Mouse (Mus musculus) limb, embryonic 11.5 days (tissue): ENCODE measurements around the gene Arhgef18. TPM values are rescaled to one million over a fixed set of nuclear protein-coding genes. Genes with fewer than 3 reads are reported as not detected.

Experiments
- ATAC-seq: fragments of 200-750 bp; cut with Nextera tagmentation; 2 replicates; pipeline ENCODE4 v1.8.0; 2017; ENCODE audit warnings: low read depth; ENCODE audit not compliant: insufficient number of reproducible peaks, low FRiP score, low TSS enrichment
- DNase-seq: peaks from one replicate; pipeline ENCODE4 v3.0.0-alpha.2; 2015; ENCODE audit warnings: low spot score
- H3K27ac ChIP-seq: fragments of 300-500 bp; sonication (generic); replicated peaks from 2 replicates; pipeline ENCODE4 v1.5.1; 2014; ENCODE audit warnings: low read depth, mild to moderate bottlenecking, low read length
- H3K27me3 ChIP-seq: fragments of 300-500 bp; sonication (generic); 2 replicates; pipeline ENCODE4 v1.6.1; 2014; ENCODE audit warnings: mild to moderate bottlenecking, low read length, mixed read lengths; ENCODE audit not compliant: control insufficient read depth, insufficient read depth
- H3K36me3 ChIP-seq: fragments of 300-500 bp; sonication (generic); 2 replicates; pipeline ENCODE4 v1.6.1; 2014; ENCODE audit warnings: mild to moderate bottlenecking, low read length, moderate library complexity, mixed read lengths; ENCODE audit not compliant: control insufficient read depth, insufficient read depth
- H3K4me1 ChIP-seq: fragments of 300-500 bp; sonication (generic); 2 replicates; pipeline ENCODE4 v1.6.1; 2014; ENCODE audit warnings: low read length, mixed read lengths; ENCODE audit not compliant: control insufficient read depth, insufficient read depth
- H3K4me2 ChIP-seq: fragments of 300-500 bp; sonication (generic); 2 replicates; pipeline ENCODE4 v1.6.1; 2014; ENCODE audit warnings: low read depth, mild to moderate bottlenecking, moderate library complexity; ENCODE audit not compliant: severe bottlenecking
- H3K4me3 ChIP-seq: fragments of 300-500 bp; sonication (generic); 2 replicates; pipeline ENCODE4 v1.5.1; 2014; ENCODE audit warnings: low read depth, low read length
- H3K9ac ChIP-seq: fragments of 300-500 bp; sonication (generic); 2 replicates; pipeline ENCODE4 v1.6.1; 2014; ENCODE audit warnings: mild to moderate bottlenecking, low read length
- H3K9me3 ChIP-seq: fragments of 300-500 bp; sonication (generic); 2 replicates; pipeline ENCODE4 v1.6.1; 2016; ENCODE audit warnings: low read length; ENCODE audit not compliant: control insufficient read depth
- WGBS: fragments of 180-500 bp; shearing (Covaris S2); extraction: QIAGEN DNeasy Blood & Tissue Kit; methylation state at CpG from one replicate; pipeline ENCODE4 v1.1.7; 2014; 5-methylcytosine and 5-hydroxymethylcytosine counted together
- polyA plus RNA-seq: library from polyadenylated mRNA; unstranded; fragments of >200 nt; fragmentation: Nextera tagmentation; extraction: Ambion mirVana; gene quantifications from 2 replicates; pipeline ENCODE4 v1.2.1, GENCODE M21; 2014

The Arhgef18 gene
- 8.2 TPM in 2 replicates for polyA plus RNA-seq

GRCm38 (mm10) chr8:3392771-3393710 is at the start of gene Arhgef18:
TSS of gene Arhgef18 (plus strand) at chr8:3393006.
- ATAC-seq = peak; percentile 97
- peak within 1 kb of the TSS; percentile 22 for H3K9ac ChIP-seq
- peak within 1 kb of the TSS; percentile 71 for H3K4me2 ChIP-seq
- no peaks in the 10 kb centered on the region for H3K36me3 ChIP-seq
- H3K9me3 ChIP-seq = no peaks in the 10 kb centered on the region
- H3K4me1 ChIP-seq = no peaks in the 10 kb centered on the region
- H3K27ac ChIP-seq = no peak within 1 kb of the TSS
- H3K27me3 ChIP-seq = no peaks in the 10 kb centered on the region
- H3K4me3 ChIP-seq = peak within 1 kb of the TSS; percentile 50
- peak; percentile 88 for DNase-seq
- under 1% methylated on average over 48 of the region's 48 CpGs for WGBS

- Histone ChIP-seq H3K9me3 (no peaks in the 10 kb centered on the region; the same call in 1 of the 2 replicates), H3K36me3 (no peaks in the 10 kb centered on the region), H3K9ac (no peak overlapping the region), H3K4me3 (no peak overlapping the region), H3K27ac (no peak overlapping the region), H3K4me2 (no peak overlapping the region), H3K4me1 (no peaks in the 10 kb centered on the region), H3K27me3 (no peaks in the 10 kb centered on the region)
- WGBS = 96% methylated on average over 5 of the region's 6 CpGs
- DNase-seq = no peak
- ATAC-seq = no peak
Measured at GRCm38 (mm10) chr8:3345337-3345736, 47.5 kb upstream of the Arhgef18 start.

- WGBS = 87% methylated on average over 5 of the region's 5 CpGs
- DNase-seq (no peak), ATAC-seq (no peak)
- Histone ChIP-seq H3K9me3 (no peaks in the 10 kb centered on the region; the same call in 1 of the 2 replicates), H3K4me2 (no peak overlapping the region), H3K27ac (no peak overlapping the region), H3K4me1 (no peaks in the 10 kb centered on the region), H3K9ac (no peak overlapping the region), H3K36me3 (no peaks in the 10 kb centered on the region), H3K4me3 (no peak overlapping the region), H3K27me3 (no peaks in the 10 kb centered on the region)
Measured at GRCm38 (mm10) chr8:3346691-3347413, 46.0 kb upstream of the Arhgef18 start.

GRCm38 (mm10) chr8:3348142-3348823 is 44.5 kb upstream of the Arhgef18 start:
- 54% methylated on average over 13 of the region's 13 CpGs for WGBS
- ATAC-seq (no peak), DNase-seq (no peak)
- Histone ChIP-seq H3K9me3 (no peaks in the 10 kb centered on the region; the same call in 1 of the 2 replicates), H3K4me2 (no peak overlapping the region), H3K27ac (no peak overlapping the region), H3K9ac (no peak overlapping the region), H3K4me1 (no peaks in the 10 kb centered on the region), H3K36me3 (no peaks in the 10 kb centered on the region), H3K4me3 (no peak overlapping the region), H3K27me3 (no peaks in the 10 kb centered on the region)

- no peak for ATAC-seq
- Histone ChIP-seq H3K9ac (no peak overlapping the region), H3K27ac (no peak overlapping the region), H3K36me3 (no peaks in the 10 kb centered on the region), H3K4me3 (no peak overlapping the region), H3K9me3 (no peaks in the 10 kb centered on the region; the same call in 1 of the 2 replicates), H3K27me3 (no peaks in the 10 kb centered on the region), H3K4me1 (no peaks in the 10 kb centered on the region), H3K4me2 (no peak overlapping the region)
- no peak for DNase-seq
- WGBS = 75% methylated on average over 6 of the region's 6 CpGs
Measured at GRCm38 (mm10) chr8:3350747-3351146, 42.1 kb upstream of the Arhgef18 start.

GRCm38 (mm10) chr8:3352715-3353114 is 40.1 kb upstream of the Arhgef18 start:
- H3K36me3 ChIP-seq = no peaks in the 10 kb centered on the region
- no peak overlapping the region for H3K27ac ChIP-seq
- DNase-seq = no peak
- H3K4me2 ChIP-seq = no peak overlapping the region
- H3K4me1 ChIP-seq = no peaks in the 10 kb centered on the region
- no peaks in the 10 kb centered on the region; the same call in 1 of the 2 replicates for H3K9me3 ChIP-seq
- no peaks in the 10 kb centered on the region for H3K27me3 ChIP-seq
- H3K4me3 ChIP-seq = no peak overlapping the region
- 80% methylated on average over 6 of the region's 6 CpGs for WGBS
- H3K9ac ChIP-seq = no peak overlapping the region
- no peak for ATAC-seq

GRCm38 (mm10) chr8:3353189-3353810 is 39.5 kb upstream of the Arhgef18 start, which contains the start of gene A430078G23Rik:
TSS of gene A430078G23Rik (plus strand) at chr8:3353415.
- H3K27ac ChIP-seq = no peak within 1 kb of the TSS
- no peaks in the 10 kb centered on the region for H3K4me1 ChIP-seq
- DNase-seq (no peak), ATAC-seq (no peak)
- H3K9ac ChIP-seq = no peak within 1 kb of the TSS
- H3K4me2 ChIP-seq = no peak within 1 kb of the TSS
- 81% methylated on average over 13 of the region's 13 CpGs for WGBS
- no peaks in the 10 kb centered on the region for H3K27me3 ChIP-seq
- H3K4me3 ChIP-seq = no peak within 1 kb of the TSS
- no peaks in the 10 kb centered on the region for H3K36me3 ChIP-seq
- H3K9me3 ChIP-seq = no peaks in the 10 kb centered on the region; the same call in 1 of the 2 replicates
